Mouse (Mus musculus) gastrocnemius, adult 18-20 months (tissue): ENCODE measurements at regions not wholly inside any gene's neighbourhood (a gene's known extent, or its start where the extent isn't known, plus 50 kb on each side); places are given as distances from the start of the nearest gene placed in this dataset.

Source experiments
- DNase-seq: peaks from one replicate; pipeline ENCODE4 v3.0.0; 2021; ENCODE audit warnings: low spot score

- DNase-seq = peak; percentile 36
These were observed 451.4 kb downstream of the Cd83 start for GRCm38 (mm10) chr13:44235941-44236340.

GRCm38 (mm10) chr13:44238308-44238707, 453.7 kb downstream of the Cd83 start:
- no peak for DNase-seq

GRCm38 (mm10) chr13:44243211-44243610, 458.6 kb downstream of the Cd83 start:
- DNase-seq = no peak

GRCm38 (mm10) chr13:44246714-44247251, 462.2 kb downstream of the Cd83 start:
- no peak for DNase-seq

GRCm38 (mm10) chr13:44247861-44248260, 463.3 kb downstream of the Cd83 start:
- DNase-seq = no peak

- DNase-seq = no peak
These were observed 463.8 kb downstream of the Cd83 start for GRCm38 (mm10) chr13:44248401-44248800.

GRCm38 (mm10) chr13:44249119-44249518, 464.5 kb downstream of the Cd83 start:
- no peak for DNase-seq

- DNase-seq = no peak
These were observed 466.1 kb downstream of the Cd83 start for GRCm38 (mm10) chr13:44250474-44251201.

GRCm38 (mm10) chr13:44251503-44251902, 466.9 kb downstream of the Cd83 start:
- DNase-seq = no peak

GRCm38 (mm10) chr13:44252496-44252895, 467.9 kb downstream of the Cd83 start:
- no peak for DNase-seq

- DNase-seq = no peak
These were observed 470.9 kb upstream of the Jarid2 start for GRCm38 (mm10) chr13:44258422-44258821.

- DNase-seq = peak; percentile 55
These were observed 469.2 kb upstream of the Jarid2 start for GRCm38 (mm10) chr13:44260039-44260438.

- DNase-seq = peak; percentile 75
These were observed 468.5 kb upstream of the Jarid2 start for GRCm38 (mm10) chr13:44260637-44261333.

GRCm38 (mm10) chr13:44272746-44273524, 456.3 kb upstream of the Jarid2 start:
- no peak for DNase-seq

GRCm38 (mm10) chr13:44277952-44278351, 451.3 kb upstream of the Jarid2 start:
- no peak for DNase-seq

GRCm38 (mm10) chr13:44279036-44279435, 450.2 kb upstream of the Jarid2 start:
- DNase-seq = no peak

- DNase-seq = no peak
These were observed 449.0 kb upstream of the Jarid2 start for GRCm38 (mm10) chr13:44280296-44280695.

GRCm38 (mm10) chr13:44281796-44282195, 447.5 kb upstream of the Jarid2 start:
- DNase-seq = no peak

- DNase-seq = no peak
These were observed 447.0 kb upstream of the Jarid2 start for GRCm38 (mm10) chr13:44282306-44282705.

GRCm38 (mm10) chr13:44282731-44283571, 446.3 kb upstream of the Jarid2 start:
- no peak for DNase-seq

GRCm38 (mm10) chr13:44285881-44286280, 443.4 kb upstream of the Jarid2 start:
- DNase-seq = no peak
